Mouse (Mus musculus) olfactory bulb, adult 2 months (tissue): ENCODE measurements around the gene Patl1.

Experiments used
- CTCF ChIP-seq: fragments of 200-500 bp; IDR thresholded peaks from 2 replicates; pipeline ENCODE4 v1.5.1; 2012; ENCODE audit warnings: low read depth, mild to moderate bottlenecking, low read length, moderate library complexity; ENCODE audit not compliant: insufficient read depth
- POLR2A ChIP-seq: fragments of 200-500 bp; IDR thresholded peaks from 2 replicates; pipeline ENCODE4 v1.6.1; 2012; ENCODE audit warnings: mild to moderate bottlenecking, low read depth, low read length, moderate library complexity; ENCODE audit not compliant: insufficient read depth

DNA sequence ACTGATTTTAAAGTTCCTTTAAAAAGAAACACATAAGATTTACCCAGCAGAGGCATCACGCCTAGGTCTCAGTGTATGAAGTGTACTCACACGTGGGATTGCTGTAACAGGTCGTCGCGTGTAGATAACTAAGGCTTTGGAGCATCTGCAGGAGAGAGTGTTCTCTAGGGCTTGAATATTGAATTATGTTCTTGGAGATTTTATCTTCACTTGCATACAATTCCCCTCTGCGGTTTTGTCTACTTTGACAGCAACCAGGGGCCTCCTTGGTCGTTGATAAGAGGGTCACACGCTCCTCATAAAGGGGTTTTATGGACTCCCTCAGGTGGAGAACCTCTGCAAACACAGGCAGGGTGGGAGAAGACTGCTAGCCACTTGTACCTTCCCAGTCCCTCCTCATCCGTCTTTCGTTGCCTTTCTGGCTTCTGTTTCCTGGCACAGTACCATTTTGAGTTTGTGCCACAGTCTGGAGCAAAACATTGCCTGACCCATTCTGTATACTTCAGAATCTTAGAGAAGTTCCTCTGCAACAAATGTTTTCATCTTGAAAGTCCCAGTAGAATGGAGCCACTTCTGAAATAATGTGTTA, 80.3 kb downstream of the Patl1 start:
- TF ChIP-seq POLR2A, result no peak
- no peak for TF ChIP-seq CTCF
